Mouse (Mus musculus) T-helper 1 cell (primary cell): Measurements from ENCODE around the gene Polrmt.
"Not testable (repeated sequence)": the region's sequence is repeated elsewhere in the genome, so short reads cannot be mapped to it uniquely, and the experiment has no call there.

ENCODE experiments used
- in situ Hi-C: fragments of 300-600 bp; cut with MboI, MseI; formaldehyde crosslinking; loops from one replicate; pipeline ENCODE4 v1.15.1; 2025; ENCODE audit warnings: high pct_unique_total_duplicates

Gene Polrmt

DNA sequence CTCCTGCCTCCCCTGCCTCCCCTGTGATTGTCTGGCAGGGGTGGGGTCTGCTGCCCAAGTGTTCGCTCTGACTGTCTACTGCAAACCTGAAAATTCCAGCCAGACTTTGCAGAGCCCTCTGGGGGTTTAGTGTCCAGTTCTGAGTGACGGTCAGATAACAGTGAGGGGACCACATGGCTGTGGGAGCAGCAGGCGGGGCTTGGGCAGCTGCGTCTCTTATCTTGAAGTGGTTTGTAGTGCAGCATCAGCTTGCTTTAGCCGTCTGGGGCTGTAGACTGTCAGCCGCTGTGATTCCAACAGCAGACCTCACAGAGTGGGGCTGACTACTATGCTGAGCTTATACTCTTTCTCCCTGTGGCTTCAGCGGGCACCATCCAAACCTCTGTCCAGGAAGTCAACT, 37.1 kb downstream of the Polrmt start:
- in situ Hi-C loops: loop anchor here (5.0 kb wide), 1 partner anchor 73 kb away; no protein-coding TSS in a partner anchor

DNA sequence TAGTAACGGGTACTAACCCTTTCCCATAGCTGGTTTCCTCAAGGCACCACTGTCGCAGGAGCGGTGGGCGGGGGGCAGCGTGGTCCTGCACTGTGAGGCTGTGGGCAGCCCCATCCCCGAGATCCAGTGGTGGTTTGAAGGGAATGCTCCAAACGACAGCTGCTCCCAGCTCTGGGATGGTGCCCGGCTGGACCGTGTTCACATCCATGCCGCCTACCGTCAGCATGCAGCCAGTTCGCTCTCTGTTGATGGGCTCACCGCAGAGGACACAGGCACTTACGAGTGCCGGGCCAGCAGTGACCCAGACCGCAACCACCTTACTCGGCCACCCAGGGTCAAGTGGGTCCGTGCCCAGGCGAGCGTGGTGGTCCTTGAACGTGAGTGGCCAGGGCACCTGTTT, 37.7 kb downstream of the Polrmt start:
- in situ Hi-C loops: loop anchor here (5.0 kb wide), 1 partner anchor 74 kb away; no protein-coding TSS in a partner anchor

DNA sequence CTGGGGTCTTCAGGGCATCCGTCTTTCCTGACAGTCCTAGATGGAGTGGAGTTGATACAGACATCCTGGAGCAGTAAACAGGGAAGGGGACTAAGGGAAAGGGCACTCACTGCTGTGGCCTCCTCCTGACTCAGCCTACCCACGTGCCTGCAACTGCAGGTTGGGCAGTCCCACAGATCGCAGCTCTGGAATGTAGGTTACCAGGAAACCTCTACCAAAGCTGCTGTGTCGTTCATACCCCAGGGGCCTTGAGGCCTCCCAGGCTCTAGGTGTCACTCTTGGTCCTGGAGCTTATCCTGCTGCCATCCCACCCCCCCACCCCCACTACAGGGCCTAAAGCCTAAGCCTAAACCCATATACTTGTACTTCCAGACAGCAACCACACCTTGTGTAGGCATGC, 38.6 kb downstream of the Polrmt start:
- in situ Hi-C loops: loop anchor here (5.0 kb wide), 1 partner anchor 75 kb away; no protein-coding TSS in a partner anchor

- in situ Hi-C loops: loop anchor here (5.0 kb wide), 1 partner anchor 75 kb away; no protein-coding TSS in a partner anchor
These were observed 39.2 kb downstream of the Polrmt start for GRCm38 (mm10) chr10:79707162-79707561.

- in situ Hi-C loops: loop anchor here (5.0 kb wide), 1 partner anchor 76 kb away; no protein-coding TSS in a partner anchor
These were observed 39.8 kb downstream of the Polrmt start for GRCm38 (mm10) chr10:79706406-79707094.

GRCm38 (mm10) chr10:79705951-79706350, 40.4 kb downstream of the Polrmt start:
- in situ Hi-C loops: loop anchor here (5.0 kb wide), 1 partner anchor 76 kb away; no protein-coding TSS in a partner anchor

DNA sequence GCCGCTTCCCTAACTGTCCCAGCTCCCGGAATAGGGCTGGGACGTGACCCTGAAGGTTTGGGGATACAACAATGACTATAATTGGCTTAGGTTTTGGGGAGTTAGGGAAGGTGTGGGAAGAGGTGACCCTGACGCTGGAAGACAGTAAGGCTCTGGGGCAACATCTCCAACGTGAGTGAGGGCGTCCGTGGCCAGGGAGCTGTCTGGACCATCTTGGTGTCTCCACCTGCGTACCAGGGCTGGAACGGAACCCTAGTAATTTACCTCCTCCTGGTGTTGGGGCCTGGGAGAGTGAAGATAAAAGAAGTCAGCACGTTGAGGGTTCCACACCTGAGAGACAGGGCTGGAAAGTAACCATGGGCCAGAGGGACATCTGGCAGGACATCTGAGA, 41.4 kb downstream of the Polrmt start:
- in situ Hi-C loops: loop anchor here (5.0 kb wide), 1 partner anchor 77 kb away; no protein-coding TSS in a partner anchor

DNA sequence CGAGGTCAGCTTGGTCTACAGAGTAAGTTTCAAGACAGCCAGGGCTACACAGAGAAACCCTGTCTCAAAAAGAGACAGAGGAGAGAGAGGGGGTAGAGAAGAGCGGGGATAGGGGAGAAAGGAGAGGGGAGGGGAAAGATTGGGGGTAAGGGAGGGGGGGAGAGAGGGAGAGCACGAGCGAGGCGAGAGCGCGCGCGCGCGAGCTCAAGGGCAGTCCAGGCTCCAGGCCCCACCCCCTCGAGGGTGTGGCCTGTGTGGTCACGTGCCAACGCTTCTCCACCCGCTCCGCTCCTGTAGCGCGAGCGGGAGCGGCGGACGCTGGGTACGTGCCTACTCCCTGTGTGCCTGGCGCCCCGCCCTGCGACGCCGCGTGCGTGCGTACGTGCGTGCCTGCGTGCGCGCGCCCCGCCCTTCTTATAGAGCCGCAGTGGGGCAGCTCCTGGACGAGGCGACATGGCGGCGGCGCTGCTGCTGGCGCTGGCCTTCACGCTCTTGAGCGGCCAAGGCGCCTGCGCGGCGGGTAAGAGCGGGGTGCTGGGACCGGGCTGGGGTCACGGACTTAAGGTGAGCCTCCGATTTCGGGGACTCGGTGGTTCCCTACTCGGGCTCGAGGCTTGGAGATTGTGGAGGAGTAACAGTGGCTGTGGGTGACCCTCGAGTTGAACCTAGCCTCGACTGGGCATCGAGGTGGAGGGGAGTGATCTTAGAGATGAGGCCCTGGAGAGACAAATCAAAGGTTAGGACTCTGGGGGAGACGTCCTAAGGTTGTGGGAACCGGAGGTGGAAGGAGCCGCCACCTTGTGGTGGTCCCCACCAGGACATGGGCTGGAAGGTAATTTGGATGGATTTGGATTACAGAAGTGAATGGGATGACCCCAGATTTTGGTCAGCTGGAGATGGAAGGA, 42.1 kb downstream of the Polrmt start, which contains the start of gene Bsg:
Gene Bsg, plus strand, starts transcription at position 427 of the 905 bp plus-strand sequence.
- in situ Hi-C loops: no loop called here

- in situ Hi-C loops: no loop called here
These were observed 42.8 kb downstream of the Polrmt start for GRCm38 (mm10) chr10:79703541-79703940.

DNA sequence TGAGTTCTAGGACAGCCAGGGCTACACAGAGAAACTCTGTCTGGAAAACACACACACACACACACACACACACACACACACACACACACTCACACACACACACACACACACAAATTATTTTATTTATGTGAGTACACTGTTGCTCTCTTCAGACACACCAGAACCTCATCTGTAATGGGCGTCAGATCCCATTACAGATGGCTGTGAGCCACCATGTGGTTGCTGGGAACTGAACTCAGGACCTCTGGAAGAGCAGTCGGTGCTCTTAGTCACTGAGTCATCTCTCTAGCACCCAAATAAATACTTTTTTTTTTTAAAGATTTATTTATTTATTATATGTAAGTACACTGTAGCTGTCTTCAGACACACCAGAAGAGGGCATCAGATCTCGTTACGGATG, 43.4 kb downstream of the Polrmt start:
- in situ Hi-C loops: not testable (repeated sequence)

DNA sequence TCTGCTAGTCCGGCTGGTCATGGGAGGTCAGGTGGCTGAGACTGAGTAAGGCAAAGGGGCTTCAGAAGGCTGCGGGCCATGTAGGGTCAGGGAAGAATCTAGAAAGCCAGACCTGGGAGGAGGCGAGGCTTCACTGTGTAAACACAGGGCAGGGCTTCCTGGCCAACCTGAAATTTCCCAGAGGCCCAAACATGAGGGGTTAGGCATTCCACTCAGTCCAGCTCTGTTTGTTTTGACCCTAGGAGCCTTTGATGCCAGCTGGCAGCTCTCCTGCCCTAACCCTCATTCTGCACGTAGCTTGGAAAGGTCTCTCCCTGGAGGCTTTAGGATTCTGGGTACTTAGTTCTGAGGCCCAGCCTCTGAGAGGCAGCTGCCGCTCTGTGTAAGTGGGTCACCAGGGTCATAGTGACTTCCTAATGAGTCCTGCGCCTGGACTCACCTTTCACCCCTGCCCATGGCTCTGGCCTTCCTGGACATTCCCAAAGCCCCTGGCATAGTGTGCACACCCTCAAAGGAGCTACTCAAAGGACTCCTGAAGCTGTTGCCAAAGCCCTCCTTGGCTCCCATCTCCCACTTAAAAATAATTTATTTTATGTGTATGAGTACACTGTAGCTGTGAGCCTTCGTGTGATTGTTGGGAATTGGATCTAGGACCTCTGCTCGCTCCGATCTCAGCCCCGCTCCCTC, 44.8 kb downstream of the Polrmt start:
- in situ Hi-C loops: no loop called here

DNA sequence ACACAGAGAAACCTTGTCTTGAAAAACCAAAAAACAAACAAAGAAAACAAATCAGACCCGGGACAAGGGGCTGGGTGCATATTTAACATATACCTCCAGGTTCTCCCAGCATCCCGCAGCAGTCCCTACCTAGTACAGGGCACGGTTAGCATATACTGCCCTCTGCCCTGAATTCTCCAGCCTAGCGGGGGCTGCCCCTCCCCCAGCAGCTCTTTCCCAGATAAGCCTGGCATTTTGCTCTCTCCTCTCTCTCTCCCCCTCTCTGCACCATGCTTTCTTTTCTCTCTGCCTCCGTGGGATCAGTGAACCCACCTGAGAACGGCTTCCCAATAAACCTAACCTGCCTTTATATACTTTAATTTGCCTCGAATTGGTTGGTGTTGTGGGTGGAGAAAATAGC, 45.7 kb downstream of the Polrmt start:
- in situ Hi-C loops: no loop called here

DNA sequence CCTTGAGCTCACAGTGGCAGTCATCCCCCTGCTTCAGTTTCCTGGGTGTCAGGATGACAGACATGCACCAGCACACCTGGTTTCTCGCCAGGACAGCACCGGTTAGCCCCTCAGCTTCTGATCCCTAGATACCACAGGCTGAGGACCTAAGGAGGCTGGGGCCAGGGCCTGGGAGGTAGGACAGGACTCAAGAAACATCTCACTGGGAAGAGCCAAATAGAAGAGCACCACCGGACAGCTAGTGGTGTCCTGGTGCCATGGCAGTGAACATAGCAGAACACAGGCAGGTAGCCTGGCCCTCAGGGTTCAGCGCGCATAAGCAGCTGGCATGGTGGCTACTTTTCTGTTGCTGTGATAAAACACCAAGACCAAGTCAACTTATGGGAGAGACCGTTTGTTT, 47.9 kb downstream of the Polrmt start:
- in situ Hi-C loops: no loop called here

GRCm38 (mm10) chr10:79697916-79698315, 48.5 kb downstream of the Polrmt start:
- in situ Hi-C loops: no loop called here

- in situ Hi-C loops: no loop called here
These were observed 50.2 kb downstream of the Polrmt start for GRCm38 (mm10) chr10:79696129-79696651.

- in situ Hi-C loops: no loop called here
These were observed 50.9 kb downstream of the Polrmt start for GRCm38 (mm10) chr10:79695231-79696128.

DNA sequence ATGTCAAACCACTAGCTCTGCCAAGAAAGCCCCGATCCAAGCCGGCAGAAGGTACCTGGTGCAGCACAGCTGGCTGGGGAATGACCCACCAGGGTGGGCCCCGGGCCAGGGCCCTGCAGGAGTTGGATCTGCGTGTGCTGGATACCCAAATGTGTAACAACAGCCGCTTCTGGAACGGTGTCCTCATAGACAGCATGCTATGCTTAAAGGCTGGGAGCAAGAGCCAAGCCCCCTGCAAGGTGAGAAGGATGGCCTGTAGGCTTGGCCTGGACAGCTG, 52.1 kb downstream of the Polrmt start:
- in situ Hi-C loops: no loop called here

DNA sequence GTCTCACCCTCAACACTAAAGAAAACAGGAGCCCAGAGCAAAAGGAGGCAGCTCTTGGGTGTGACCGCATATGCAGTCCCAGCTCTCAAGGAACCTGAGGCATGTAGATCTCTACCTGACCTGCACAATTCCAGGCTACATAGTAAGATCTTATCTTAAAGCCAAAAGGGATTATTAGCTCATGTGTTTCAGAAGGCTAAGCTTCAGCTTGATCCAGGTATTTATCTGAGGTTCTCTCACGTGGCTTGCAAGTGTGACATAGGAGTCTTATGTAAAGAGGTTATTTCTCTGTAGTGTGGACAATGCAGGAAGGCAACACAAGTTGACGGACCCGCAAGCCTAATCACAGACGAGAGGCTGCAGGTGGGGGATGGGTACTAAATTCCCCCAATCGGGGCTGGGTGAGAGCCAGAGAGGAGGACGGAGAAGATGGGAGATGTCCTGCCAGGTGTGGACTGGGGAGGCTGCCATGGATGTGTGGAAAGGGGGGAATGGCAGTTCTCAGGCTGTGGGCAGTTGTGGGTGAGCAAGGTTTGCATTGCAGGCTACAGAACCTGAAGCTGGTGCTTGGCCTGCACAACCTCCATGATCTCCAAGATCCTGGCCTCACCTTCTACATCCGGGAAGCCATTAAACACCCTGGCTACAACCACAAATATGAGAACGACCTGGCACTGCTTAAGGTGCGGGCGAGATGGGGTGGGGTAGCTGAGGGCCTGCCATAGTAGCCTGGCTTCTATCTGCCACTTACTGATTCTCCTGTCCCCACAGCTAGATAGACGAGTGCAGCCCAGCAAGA, 52.6 kb downstream of the Polrmt start:
- in situ Hi-C loops: no loop called here

- in situ Hi-C loops: no loop called here
These were observed 54.3 kb downstream of the Polrmt start for GRCm38 (mm10) chr10:79691986-79692548.

- in situ Hi-C loops: no loop called here
These were observed 57.2 kb downstream of the Polrmt start for GRCm38 (mm10) chr10:79689178-79689577.
